Mouse (Mus musculus): ENCODE measurements around the gene Cd37.
"Not testable (repeated sequence)": the region's sequence is repeated elsewhere in the genome, so short reads cannot be mapped to it uniquely, and the experiment has no call there.

Gene Cd37

DNA sequence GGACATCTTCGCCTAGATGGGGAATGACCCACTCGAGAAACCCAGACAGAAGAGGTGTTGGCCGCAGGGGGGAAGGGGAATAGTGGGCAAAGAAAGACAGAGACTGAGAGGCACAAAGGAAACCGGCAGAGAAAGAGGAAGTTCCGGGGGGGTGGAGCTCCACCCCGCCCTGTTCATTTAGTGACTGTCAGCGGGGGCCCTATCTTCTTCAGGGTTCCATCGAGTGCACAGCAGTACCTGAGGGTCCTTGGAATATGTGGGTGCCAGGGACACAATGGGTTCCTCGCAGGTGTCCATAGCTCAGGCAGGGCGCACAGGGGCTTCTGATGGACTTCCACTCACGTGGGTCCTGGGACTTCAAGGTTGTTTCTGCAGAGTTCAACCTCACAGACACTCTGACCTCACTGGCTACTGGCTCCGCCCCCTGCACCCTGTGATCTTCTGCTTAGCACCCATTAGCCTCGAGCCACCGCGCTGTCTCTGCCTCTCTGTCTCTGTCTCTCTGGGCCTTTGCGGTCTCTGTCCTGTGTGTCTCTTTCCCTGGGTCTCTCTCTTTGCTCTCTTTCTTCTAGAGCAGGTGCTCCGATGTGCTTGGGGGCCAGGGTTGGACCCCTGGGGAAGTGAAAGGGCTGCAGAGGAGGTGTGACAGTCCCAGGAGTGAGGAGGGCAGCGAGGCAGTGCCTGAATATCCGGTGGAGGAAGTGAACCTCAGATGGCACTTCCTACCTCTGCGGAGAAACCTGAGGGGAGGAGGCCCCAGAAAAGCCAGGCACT lies at the start of gene Cd37:
Gene Cd37, minus strand, starts transcription at position 393 of the 774 bp plus-strand sequence.
- DNase-seq (ENCODE audit: low spot score in 2 of 2), result no peak

DNA sequence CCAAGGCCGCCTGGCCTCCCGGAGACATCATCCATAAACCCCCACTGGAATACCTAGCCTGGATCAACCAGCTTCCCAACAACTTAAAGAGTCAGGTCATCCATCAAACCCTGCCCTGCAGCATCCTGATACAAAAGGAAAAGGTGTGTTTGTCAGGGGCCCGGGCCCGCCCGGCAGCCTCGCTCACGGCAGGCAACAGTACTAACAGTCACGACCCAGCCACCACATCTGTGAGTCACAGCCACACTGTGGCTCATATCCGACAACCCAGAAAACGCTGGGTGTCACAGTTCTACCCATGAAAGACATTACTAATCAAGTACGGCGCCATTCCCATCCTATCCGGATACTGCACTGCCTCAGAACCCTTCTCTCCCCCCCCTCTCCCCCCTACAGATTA lies 47.6 kb upstream of the Cd37 start:
- DNase-seq (ENCODE audit: low spot score in 2 of 2), result no peak

DNA sequence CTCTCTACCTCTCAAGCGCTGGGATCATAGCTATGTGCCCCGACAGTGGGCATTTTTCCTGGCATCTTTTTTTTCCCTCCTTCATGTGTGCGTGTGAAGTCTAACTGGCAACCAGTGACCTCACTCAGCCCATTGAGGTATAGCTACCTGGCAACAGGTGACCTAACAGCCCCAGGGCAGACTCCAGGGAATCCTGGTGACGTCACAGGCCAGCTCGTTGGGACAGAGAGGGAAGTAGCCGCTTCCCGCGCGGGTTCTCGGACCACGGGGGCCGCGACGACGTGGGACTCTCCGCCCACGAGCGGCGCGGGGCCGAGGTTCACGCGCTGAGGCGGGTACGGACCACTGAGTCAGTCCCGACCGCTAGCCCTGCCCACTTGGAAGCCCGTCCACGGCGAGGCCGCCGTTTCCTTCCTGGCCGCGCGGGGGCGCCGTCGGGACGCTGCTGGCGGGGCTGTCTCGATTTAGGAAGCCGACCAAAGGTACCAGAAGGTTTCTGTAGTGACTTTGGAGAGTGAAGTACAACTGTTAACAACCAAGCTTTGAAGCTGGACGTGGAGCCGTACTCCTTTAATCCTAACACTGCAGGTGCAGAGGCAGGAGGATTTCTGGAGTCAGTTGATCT lies 38.3 kb upstream of the Cd37 start, which contains the start of gene Slc6a21:
Gene Slc6a21, plus strand, starts transcription at position 378 of the 625 bp plus-strand sequence.
- DNase-seq (ENCODE audit: low spot score in 2 of 2), result peak; percentile 56 to 75

DNA sequence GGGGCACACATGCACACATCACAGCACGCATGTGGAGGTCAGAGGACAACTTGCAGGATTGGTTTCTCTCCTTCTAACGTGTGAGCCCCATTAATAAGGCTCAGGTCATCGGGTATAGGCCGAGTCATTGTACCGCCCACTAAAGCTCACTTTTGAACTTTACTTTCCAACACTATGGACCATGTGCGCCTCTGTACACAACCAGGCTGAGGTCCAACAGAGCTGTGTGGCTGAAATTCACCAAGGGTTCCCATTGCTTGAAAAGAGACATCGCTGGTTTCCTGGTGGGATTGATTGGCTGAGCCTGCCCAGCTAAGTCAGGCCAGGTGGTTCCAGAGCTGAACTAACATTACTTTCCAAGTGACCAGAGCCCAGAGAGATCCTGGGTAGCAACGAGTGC lies 34.8 kb upstream of the Cd37 start:
- DNase-seq (ENCODE audit: low spot score in 2 of 2), result no peak

DNA sequence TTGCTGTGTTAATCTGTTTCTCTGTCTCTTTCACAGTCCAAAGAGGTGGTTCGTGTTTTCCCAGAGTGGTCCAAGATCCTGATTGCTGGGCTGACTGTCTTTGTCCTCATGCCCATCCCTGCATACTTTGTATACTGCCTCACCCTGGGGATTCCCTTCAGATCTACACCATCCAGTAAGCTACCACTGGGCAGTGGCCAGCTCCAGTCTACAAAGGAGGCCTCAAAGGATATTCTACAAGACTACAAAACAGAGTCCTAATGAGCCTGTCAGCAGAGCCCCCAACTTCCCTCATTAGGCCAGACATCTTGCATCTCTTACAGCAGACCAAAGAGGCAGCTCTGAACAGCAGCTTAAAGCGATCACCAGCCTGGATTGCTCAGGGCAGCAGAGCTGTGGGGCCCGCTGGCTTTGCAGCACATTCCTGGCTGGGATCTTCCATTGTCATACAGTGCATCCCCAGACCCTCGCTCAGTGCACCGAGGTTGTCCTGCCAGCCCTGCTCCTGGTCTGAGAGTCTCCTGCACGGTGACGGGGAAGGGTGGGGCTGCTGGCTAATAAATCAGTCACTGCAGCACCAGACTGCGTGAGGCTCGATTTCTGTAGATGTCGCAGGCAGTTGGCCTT lies 34.0 kb upstream of the Cd37 start:
- DNase-seq (ENCODE audit: low spot score in 2 of 2), result no peak

DNA sequence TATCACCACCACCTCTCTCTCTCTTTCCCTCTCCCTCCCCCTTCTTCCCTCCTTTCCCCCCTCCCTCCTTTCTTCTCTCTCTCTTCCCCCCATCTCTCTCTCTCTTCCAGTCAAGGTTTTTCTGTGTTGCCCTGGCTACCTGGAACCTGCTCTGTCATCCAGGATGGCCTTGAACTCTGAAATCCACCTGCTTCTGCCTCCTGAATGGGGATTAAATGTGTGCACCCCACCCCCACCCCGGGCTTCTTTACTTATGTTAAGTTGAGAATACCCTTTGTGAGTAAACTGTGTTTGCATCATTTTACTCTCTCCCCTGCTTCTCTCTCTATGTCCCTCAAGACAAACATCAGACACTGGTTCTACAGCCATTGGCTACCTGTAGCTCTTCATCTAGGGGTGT lies 26.6 kb upstream of the Cd37 start:
- DNase-seq (ENCODE audit: low spot score in 2 of 2), result no peak

DNA sequence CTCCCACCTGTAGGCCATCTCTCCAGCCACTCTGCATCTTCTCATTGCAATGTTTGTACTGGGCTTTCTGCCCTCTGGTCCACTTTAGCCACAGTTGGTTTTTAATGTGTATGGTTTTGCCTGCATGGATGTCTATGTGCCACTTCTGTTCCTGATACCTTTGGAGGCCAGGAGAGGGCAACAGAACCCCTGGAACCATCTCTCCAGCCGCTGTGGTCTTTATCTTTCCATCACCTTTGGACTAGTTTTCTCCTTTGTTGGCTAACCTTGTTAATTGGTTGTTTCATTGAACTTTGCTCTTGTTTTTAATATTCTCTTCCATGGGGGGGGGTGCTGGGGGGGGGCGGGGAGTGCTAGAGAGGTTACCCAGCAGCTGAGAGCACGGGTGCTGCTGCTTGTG lies 25.4 kb upstream of the Cd37 start:
- no peak for DNase-seq (ENCODE audit: low spot score in 2 of 2)

DNA sequence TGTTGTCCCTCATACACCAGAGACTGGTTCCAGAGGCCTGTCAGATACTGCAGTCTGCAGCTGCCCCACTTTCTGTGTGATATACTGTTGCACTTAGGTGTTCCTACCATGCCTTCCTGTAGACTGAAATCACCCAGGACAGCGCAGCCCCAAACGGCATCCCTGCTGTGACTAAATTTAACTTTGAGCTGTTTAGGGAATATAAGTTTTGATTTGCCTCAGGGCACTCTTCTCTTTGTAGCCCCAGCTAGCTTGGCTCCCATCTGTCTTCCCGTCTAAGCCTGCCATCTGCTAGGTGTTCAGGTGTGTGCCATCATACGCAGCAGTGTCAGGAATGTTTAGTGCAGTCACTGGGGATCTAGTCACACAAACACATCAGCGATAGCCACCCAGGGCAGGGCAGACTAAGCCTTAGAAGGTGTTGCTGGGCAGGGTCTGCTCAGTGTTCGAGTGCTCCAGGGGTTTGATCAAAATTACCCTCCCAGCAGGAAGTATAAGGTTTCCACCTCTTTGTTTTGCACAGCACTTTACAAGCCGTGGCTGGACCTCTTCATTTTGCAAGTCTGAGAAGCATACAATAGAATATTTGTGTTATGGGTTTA lies 24.2 kb upstream of the Cd37 start:
- no peak for DNase-seq (ENCODE audit: low spot score in 2 of 2)

DNA sequence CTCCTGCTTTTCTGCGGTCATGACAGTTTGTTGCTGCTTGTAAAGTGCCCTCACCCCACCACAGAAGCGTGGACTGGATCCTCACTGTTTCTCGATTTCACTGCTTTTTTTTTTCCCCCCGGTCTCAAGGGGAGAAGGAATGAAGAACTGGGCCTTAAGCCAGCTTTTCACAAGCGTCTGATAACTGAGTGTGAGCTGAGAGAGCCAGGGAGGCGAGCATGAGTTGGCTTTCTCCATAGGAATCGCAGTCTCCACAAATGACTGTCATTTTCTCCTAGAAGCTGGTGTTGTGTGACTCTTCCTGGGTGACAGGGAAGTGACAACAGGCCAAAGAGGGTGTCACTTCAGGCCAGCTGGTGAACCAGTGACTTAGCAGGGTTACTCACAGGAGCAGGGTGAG lies 23.4 kb upstream of the Cd37 start:
- DNase-seq (ENCODE audit: low spot score in 2 of 2), result no peak

DNA sequence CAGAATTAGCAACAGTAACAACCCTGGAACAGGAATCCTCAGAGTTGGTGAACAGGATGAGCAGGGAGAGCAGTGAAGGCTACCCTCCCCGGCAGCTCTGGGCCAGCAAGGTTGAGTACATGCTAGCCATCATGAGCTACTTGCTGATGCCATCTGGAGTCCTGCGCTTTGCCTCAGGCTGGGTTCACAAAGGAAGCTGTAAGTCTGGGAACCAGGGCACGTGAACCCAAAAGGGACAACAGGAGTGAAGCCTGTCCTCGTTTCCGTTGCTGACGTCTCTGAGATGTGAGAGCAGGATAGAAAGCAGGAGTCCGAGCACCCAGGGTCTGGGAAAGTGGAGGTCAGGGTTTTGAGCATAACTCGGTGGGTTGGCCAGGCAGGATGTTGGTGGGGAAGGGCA lies 20.4 kb upstream of the Cd37 start:
- no peak for DNase-seq (ENCODE audit: low spot score in 2 of 2)

DNA sequence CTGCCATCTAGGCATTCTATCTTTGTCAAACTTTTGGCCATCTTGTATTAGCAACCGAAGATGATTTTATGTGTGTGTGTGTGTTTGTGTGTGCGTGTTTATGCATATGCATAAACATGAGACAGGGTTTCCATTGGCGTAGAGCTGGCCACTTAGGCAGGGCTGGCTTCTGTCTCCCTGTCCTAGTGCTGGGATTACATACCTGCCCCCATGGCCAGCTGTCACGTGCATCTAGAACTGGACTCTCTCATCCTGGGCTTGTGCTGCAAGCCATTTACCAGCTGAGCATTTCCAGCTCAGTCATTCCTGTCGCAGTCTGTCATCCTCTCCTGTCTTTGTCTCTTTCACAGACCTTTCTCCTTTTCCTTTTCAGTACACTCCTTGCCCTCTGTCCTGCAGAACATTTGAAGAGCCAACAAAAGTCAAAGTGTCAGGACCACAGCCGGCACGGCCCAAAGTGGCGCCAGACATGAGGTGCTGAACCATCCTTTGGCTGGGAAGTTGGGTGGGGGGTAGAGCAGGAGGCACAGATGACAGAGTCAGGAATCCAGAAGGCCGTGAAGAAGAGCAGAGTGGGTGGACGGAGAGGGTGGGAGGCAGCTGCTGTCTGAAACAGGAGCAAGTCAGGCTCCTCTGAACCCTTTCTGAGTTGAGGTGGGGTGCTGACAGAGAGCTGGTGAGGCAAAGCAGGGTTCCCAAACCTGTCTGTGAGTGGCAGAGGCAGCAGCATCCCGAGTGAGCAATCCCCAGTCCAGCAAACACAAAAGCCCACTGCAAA lies 18.3 kb upstream of the Cd37 start:
- DNase-seq (ENCODE audit: low spot score in 2 of 2), result no peak

DNA sequence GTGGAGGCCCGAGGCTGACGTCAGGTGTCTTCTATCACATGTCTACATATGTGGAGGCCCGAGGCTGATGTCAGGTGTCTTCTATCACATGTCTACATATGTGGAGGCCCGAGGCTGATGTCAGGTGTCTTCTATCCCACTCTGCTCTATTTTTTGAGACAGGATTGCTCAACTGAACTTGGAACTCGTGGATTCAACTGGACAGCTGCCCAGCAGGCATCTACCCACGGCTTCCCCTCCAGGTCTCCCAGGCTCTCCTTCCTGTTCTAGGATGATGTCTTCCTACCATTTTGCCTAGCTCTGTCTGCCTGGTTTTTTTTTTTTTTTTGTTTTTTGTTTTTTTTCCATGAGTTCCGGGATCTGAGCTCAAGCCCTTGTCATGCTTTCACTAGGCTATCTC lies 16.9 kb upstream of the Cd37 start:
- not testable (repeated sequence) for DNase-seq (ENCODE audit: low spot score in 2 of 2)

DNA sequence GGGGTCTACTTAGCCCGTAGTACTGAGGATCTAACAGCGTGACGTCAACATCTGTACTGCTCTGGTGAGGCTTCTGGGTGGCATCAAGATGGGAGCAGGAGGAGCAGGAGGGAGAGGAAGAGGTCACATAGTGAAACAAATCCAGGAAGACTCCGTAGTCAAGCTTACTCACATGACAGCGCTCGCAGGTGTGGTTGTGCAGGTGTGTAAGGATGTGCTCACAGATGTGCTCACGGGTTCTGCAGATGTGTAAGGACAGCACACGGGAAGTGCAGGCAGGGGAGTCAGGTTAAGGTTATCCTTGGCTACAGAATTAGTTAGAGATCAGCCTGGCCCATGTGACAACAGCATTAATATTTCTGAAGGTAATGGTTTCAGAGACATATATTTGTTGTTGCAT lies 14.9 kb upstream of the Cd37 start:
- DNase-seq (ENCODE audit: low spot score in 2 of 2), result no peak

DNA sequence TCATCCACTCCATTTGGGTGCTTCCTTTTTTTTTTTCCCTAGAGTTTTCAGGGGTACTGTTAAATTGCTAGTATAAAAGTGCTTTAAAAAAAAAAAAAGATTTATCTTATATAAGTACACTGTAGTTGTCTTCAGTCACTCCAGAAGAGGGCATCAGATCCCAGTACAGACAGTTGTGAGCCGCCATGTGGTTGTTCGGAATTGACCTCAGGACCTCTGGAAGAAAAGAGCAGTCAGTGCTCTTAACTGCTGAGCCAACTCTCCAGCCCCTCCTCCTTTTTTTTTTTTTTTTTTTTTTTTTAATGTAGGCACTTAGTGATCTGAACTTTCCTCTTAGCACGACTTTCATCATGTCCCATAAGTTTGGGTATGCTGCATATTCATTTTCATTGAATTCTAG lies 8.8 kb upstream of the Cd37 start:
- no peak for DNase-seq (ENCODE audit: low spot score in 2 of 2)

DNA sequence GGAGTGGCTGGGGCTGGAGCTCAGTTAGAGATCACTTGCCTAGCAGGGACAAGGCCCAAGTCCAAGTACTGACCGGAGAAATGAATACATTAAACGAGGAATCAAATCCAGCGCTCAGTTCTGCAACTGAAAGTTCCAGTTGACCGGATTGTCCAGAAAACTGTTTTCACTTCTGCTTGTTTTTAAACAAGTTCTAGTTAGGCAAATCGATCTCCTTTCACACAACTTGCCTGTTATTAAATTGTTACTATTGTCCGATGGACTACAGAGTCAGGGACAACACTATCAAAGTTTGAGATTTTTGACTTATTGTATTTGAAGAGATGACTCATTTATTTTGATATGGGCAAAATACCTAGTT lies 2.5 kb upstream of the Cd37 start:
- no peak for DNase-seq (ENCODE audit: low spot score in 2 of 2)

DNA sequence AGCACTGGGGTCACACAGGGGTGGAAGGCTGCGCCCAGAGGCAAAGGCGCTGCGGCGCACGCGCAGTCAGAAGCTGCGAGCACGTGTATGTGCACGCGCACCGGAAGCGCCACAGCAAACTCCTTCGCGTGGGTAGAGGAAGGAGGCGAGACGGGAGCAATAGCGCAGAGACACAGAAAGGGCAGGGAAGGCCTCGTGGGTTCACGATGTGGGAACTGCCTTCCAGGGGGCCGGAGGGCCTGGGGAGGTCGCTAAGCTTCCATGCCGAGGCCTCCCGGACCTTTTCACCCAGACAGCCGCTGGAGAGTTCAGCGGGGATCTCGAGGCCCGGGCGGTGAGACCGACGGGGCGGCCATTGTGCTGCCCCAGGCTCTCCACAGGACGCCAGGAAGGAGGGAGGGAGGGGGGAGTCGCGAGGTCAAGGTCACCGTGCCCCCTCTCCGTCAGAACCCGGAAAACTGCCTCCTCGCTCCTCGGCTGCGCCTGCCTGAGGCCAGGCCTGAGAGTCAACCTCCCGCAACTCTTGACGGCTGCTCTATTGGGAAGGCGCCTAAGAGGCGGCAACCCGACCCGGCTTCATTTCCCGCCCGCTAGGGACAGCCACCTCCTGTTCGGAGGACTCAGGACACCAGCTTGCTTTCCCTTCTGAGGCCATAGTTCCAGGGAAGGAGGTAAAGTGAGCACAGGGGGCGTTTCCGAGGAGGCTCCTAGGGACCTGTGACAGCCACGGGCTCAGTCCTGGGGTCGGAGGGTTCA lies 1.9 kb upstream of the Cd37 start, which contains the start of gene Slc6a16:
Gene Slc6a16, plus strand, starts transcription at position 453 of the 756 bp plus-strand sequence.
- DNase-seq (ENCODE audit: low spot score in 2 of 2), result no peak

DNA sequence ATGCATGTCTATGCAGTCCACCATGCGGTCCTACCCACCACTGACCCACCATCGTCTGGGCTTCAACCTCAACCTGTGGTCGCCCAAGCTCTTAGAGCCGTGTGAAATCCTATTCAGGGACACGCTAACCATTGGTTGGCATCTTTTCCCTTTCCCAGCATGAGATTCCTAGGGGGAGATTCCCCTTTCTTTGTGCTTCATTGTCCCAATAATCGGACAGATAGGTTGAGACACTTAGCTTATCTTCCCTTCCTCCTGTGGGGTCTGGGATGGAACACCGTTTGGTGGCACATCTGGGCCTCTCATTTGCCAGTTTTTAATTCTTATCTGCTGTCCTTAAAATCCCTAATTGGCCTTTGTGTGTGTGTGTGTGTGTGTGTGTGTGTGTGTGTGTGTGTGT lies 1.2 kb upstream of the Cd37 start:
- no peak for DNase-seq (ENCODE audit: low spot score in 2 of 2)

DNA sequence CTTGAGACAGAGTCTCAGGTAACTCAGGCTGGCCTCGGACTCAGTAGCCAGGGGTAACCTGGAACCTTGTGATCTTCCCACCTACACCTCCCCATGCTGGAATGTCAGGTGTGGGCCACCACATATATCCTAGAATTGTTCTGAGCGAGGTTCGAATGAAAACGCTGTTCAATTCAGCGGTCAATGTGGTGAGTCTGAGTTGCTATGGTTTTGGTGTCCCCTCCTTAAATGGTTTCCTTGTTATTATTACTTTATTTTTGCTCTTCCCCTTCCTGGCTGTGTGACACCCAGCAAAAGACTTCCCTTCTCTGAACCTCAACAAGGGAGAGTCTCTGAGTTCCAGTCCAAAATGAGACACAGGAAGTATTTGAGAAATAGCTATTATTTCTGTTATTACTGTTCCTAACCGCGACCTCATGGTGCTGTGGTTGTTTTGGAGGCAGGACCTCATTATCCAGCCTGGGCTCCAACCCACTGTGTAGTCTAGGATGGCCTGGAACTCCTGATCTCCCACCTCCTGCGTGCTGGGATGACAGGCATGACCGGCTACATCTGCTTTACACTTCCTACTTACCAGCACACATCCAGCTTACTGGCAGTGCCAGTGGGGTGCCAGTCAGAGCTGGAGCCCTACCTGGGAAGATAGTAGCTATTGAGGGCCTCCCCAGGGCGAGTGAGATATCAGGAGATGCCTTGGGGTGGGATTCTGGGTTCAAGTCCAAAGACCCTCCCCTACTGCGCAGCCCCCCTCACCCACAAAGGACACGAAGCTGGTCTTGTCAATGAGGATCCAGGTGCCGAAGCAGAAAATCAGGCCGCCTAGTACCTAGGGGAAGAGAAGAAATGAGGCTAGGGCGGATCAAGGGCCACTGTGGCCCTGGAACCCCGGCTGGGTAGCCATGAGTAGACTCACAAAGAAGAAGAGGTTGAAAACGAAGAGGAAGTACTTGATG lies 892 bp downstream of the Cd37 start:
- no peak for DNase-seq (ENCODE audit: low spot score in 2 of 2)

DNA sequence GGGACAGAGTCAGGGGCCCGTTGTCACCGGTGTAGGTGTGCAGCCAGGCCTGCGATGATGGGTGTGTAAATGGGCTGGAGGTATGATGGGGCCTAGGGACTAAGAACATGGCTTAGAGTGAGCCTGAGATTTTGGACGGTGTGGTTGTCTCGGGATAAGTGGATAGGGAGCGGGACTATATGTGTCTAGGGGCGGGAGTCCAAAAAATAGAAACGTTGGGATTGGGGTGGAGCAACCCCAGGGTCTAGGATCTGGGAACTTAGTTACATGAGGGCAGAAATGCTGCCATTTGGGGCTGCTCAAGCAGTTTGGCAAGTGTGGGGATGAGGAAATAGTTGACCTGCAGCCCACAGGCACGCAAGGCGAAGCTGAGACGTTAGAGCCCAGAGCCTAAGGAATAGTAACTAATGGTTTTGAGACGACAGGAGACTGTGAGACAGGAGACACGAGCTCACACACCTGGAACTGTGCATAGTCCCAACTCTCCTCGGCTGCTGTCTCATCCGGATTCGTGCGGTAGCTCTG lies 3.2 kb downstream of the Cd37 start:
- DNase-seq (ENCODE audit: low spot score in 2 of 2), result no peak

Data from urinary bladder, adult 18-20 months (tissue).